Mouse (Mus musculus): Measurements from ENCODE around the gene Hoxc6. TPM values are rescaled to one million over a fixed set of nuclear protein-coding genes. Genes with fewer than 3 reads are reported as not detected.

The Hoxc6 gene
- polyA plus RNA-seq, 1 experiment from 2014 or later, result 0.09 TPM

DNA sequence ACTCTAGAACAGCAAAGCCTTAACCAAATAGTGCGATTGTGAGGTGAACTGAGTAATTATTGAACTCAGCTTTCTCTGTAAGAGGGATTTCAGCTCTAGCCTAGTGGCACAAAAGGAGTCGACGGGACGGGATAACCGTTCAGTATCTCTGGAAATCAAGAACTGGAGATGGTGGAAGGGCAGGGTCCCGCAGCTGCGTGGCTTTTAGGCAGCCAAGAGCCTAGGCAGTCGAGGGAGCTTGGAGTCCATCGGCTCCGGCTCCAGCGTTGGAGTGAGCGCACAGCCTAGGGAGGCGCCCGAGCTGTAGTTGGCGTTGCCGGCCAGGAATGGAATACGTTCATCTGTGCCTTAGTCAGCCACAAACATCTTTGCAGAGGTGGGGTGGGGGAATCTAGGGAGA lies 7.3 kb downstream of the Hoxc6 start:
- H3K27ac ChIP-seq (replicated peaks), result no peak overlapping the region
- WGBS (ENCODE audit: insufficient replicate concordance), result 5% methylated on average over 17 of the region's 17 CpGs
- ATAC-seq (ENCODE audit: insufficient read depth), result no peak

DNA sequence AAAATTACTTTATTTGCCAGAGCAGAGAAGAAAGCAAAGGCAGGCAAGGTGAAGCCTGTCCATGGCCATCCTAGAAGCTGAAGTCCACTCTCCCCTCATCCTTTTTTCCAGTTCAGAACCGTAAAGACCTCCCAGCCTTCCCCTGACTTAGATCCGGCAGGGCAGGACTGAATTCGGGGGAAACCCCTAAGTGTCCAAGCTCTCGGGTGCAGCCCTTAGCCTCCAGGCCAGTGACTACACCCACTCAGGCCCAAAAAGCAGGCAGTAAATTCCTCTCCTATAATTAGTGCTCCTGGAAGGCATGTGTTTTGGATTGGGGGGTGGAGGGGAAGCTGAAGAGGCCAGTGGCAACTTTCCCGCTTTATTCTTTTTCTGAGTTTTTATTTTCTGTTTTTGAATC lies 7.7 kb downstream of the Hoxc6 start:
- no peak overlapping the region for H3K4me3 ChIP-seq (replicated peaks)
- ATAC-seq (ENCODE audit: insufficient read depth), result no peak
- H3K27ac ChIP-seq (replicated peaks), result no peak overlapping the region
- no peak overlapping the region for H3K4me2 ChIP-seq
- WGBS (ENCODE audit: insufficient replicate concordance), result 14% methylated on average over 5 of the region's 5 CpGs
- H3K9me3 ChIP-seq (replicated peaks), result no peaks in the 10 kb centered on the region
- H3K36me3 ChIP-seq (replicated peaks), result no peaks in the 10 kb centered on the region
- H3K4me1 ChIP-seq (replicated peaks), result no peaks in the 10 kb centered on the region
- no peak overlapping the region for H3K9ac ChIP-seq
- H3K27me3 ChIP-seq, result peaks cover 100% of the 10 kb centered on the region

More for the DNA sequence above, 7.3 kb downstream of the Hoxc6 start:
- no peaks in the 10 kb centered on the region for H3K4me1 ChIP-seq (replicated peaks)
- no peaks in the 10 kb centered on the region for H3K9me3 ChIP-seq (replicated peaks)
- no peak overlapping the region for H3K4me3 ChIP-seq (replicated peaks)
- H3K36me3 ChIP-seq (replicated peaks), result no peaks in the 10 kb centered on the region
- no peak overlapping the region for H3K9ac ChIP-seq
- H3K27me3 ChIP-seq, result peaks cover 100% of the 10 kb centered on the region
- H3K4me2 ChIP-seq, result no peak overlapping the region

DNA sequence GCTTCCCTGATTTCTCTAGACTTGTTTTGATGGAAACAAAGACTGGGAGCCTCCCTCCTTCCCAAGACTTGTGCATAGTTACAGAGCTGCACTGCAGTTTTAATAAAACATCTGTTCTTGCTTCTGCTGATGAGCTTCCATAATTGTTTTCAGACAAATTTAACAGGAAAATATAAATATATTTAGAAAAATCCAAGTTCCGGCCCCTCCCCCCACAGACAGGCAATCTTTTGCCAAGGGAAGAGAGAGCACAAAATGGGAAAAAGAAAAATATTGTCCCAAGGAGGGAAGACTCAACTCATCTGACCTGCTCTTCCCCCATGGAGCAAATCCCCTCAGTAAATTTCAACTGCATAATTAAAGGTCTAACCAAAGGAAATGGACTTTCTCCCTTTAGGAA lies 8.3 kb downstream of the Hoxc6 start:
- no peak overlapping the region for H3K27ac ChIP-seq (replicated peaks)
- WGBS (ENCODE audit: insufficient replicate concordance), result 11% methylated on average over 1 of the region's 1 CpGs
- H3K9ac ChIP-seq, result no peak overlapping the region
- H3K4me1 ChIP-seq (replicated peaks), result no peaks in the 10 kb centered on the region
- H3K4me3 ChIP-seq (replicated peaks), result no peak overlapping the region
- no peak overlapping the region for H3K4me2 ChIP-seq
- H3K9me3 ChIP-seq (replicated peaks), result no peaks in the 10 kb centered on the region
- no peaks in the 10 kb centered on the region for H3K36me3 ChIP-seq (replicated peaks)
- ATAC-seq (ENCODE audit: insufficient read depth), result no peak
- H3K27me3 ChIP-seq, result peaks cover 100% of the 10 kb centered on the region

DNA sequence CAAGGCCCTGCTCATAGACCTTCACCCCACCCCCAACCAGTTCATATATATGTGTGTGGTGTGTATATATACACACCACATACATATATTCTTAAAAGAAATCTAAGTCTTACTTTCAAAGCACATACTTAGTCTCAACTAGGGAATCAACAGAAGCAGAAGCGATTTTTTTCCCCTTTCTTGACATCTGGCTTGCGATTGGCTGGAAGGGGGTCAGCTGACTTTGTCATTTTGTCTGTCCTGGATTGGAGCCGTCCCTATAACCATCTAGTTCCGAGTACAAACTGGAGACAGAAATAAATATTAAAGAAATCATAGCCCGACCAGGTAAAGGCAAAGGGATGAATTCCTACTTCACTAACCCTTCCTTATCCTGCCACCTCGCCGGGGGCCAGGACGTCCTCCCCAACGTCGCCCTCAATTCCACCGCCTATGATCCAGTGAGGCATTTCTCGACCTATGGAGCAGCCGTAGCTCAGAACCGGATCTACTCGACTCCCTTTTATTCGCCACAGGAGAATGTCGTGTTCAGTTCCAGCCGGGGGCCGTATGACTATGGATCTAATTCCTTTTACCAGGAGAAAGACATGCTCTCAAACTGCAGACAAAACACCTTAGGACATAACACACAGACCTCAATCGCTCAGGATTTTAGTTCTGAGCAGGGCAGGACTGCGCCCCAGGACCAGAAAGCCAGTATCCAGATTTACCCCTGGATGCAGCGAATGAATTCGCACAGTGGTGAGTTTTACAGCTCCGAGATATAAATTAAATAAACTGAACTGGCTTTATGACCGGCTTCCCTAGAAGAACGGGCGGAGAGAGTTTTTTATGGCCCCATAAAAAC lies 11.4 kb downstream of the Hoxc6 start:
- Histone ChIP-seq H3K27ac (replicated peaks) (no peak overlapping the region), H3K36me3 (replicated peaks) (no peaks in the 10 kb centered on the region), H3K4me3 (replicated peaks) (no peak overlapping the region), H3K4me2 (no peak overlapping the region), H3K9ac (no peak overlapping the region), H3K27me3 (peaks cover 100% of the 10 kb centered on the region), H3K9me3 (replicated peaks) (no peaks in the 10 kb centered on the region), H3K4me1 (replicated peaks) (no peaks in the 10 kb centered on the region)
- ATAC-seq (ENCODE audit: insufficient read depth), result no peak
- WGBS (ENCODE audit: insufficient replicate concordance), result 3% methylated on average over 27 of the region's 27 CpGs

DNA sequence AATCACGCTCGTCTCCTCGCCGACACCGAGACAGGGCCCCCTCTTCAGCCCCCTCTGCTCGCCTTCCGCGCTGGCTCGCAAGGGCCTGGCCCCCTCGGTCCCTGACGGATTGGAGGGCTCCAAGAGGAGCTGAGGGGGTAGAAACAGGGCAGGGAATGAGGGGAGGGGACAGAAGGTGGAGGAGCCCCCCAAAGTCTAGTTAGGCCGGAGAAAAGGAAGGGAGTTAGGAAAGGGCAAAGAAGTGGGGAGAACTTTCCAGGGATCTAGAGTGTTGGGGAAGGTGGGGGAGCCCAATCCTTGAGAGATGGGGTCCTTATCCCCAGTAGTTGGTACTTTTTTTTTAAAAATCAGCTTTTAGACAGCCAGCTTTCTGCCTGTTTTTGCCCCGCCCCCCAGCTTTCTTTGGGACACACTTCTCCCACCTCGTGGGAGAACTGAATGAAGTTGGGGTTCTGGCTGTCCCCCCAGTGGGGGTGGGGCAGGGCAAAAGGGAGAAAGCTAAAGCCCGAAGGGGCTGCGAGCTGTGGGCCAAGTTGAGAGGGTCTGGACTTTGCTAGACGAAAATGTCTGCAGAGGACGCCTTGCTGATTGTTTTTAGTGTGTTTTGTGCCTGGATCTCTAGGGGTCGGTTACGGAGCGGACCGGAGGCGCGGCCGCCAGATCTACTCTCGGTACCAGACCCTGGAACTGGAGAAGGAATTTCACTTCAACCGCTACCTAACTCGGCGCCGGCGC lies 12.2 kb downstream of the Hoxc6 start:
- no peak for ATAC-seq (ENCODE audit: insufficient read depth)
- peaks cover 100% of the 10 kb centered on the region for H3K27me3 ChIP-seq
- no peak overlapping the region for H3K9ac ChIP-seq
- no peaks in the 10 kb centered on the region for H3K4me1 ChIP-seq (replicated peaks)
- H3K4me3 ChIP-seq (replicated peaks), result no peak overlapping the region
- WGBS (ENCODE audit: insufficient replicate concordance), result 3% methylated on average over 31 of the region's 31 CpGs
- H3K36me3 ChIP-seq (replicated peaks), result no peaks in the 10 kb centered on the region
- no peak overlapping the region for H3K27ac ChIP-seq (replicated peaks)
- H3K4me2 ChIP-seq, result no peak overlapping the region
- no peaks in the 10 kb centered on the region for H3K9me3 ChIP-seq (replicated peaks)

DNA sequence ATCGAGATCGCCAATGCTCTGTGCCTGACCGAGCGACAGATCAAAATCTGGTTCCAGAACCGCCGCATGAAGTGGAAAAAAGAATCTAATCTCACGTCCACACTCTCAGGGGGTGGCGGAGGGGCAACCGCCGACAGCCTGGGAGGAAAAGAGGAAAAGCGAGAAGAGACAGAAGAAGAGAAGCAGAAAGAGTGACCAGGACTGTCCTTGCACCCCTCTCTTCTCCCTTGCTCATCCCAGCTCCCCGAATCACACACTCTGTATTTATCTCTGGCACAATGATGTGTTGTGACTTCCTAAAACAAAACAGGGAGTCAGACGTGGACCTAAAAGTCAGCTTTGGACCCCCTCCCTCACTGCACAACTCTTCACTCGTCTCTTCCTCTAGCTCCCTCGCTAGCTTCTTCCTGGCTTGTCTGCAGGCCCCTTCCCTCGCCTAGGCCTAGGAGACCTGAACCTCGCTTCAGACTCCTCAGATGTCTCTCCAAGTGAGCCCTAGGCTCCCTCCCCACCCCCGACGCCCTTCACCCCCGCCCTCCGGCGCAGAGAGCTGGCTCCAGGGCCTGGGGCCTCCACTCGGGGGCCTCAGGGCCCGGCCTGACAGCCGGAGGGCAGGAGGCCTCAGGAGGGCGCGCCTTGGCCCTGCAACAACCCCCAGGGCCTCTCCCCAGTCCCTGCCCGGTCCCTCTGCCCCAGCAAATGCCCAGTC lies 12.9 kb downstream of the Hoxc6 start:
- peaks cover 100% of the 10 kb centered on the region for H3K27me3 ChIP-seq
- no peak overlapping the region for H3K9ac ChIP-seq
- no peaks in the 10 kb centered on the region for H3K9me3 ChIP-seq (replicated peaks)
- no peaks in the 10 kb centered on the region for H3K4me1 ChIP-seq (replicated peaks)
- no peak overlapping the region for H3K4me3 ChIP-seq (replicated peaks)
- ATAC-seq (ENCODE audit: insufficient read depth), result no peak
- no peak overlapping the region for H3K27ac ChIP-seq (replicated peaks)
- H3K4me2 ChIP-seq, result no peak overlapping the region
- H3K36me3 ChIP-seq (replicated peaks), result no peaks in the 10 kb centered on the region
- WGBS (ENCODE audit: insufficient replicate concordance), result 4% methylated on average over 28 of the region's 28 CpGs

DNA sequence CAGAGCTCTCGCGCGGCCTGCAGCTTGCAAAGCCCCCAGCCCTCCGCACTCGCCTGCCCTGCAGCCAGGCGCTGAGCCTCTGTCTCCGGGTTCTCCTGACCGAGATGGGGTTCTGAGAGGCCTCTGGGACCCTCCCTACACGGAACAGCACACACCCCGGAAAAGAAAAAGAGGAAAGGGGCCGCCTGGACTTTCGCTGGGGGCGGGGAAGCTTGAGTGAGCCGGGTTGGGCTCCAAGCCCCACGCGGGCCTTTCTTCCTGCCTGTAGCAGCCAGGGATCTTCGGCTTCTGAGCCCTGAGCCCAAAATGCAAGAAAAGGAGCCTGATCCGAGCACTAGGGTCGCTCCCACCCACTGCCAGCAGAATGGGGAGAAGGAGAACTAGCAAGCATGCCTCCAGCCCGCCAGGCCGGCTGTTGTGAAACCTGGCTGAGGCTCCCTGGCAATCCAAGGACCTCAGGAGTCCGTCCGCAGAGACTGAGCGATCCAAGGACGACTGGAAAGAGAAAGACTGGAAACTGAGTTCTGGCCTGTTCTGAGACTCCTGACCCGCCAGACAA lies 13.9 kb downstream of the Hoxc6 start:
- H3K4me2 ChIP-seq, result no peak overlapping the region
- H3K4me3 ChIP-seq (replicated peaks), result no peak overlapping the region
- H3K9me3 ChIP-seq (replicated peaks), result no peaks in the 10 kb centered on the region
- H3K27ac ChIP-seq (replicated peaks), result no peak overlapping the region
- H3K36me3 ChIP-seq (replicated peaks), result no peaks in the 10 kb centered on the region
- no peak for ATAC-seq (ENCODE audit: insufficient read depth)
- H3K27me3 ChIP-seq, result peaks cover 100% of the 10 kb centered on the region
- H3K4me1 ChIP-seq (replicated peaks), result no peaks in the 10 kb centered on the region
- 6% methylated on average over 26 of the region's 26 CpGs for WGBS (ENCODE audit: insufficient replicate concordance)
- no peak overlapping the region for H3K9ac ChIP-seq

DNA sequence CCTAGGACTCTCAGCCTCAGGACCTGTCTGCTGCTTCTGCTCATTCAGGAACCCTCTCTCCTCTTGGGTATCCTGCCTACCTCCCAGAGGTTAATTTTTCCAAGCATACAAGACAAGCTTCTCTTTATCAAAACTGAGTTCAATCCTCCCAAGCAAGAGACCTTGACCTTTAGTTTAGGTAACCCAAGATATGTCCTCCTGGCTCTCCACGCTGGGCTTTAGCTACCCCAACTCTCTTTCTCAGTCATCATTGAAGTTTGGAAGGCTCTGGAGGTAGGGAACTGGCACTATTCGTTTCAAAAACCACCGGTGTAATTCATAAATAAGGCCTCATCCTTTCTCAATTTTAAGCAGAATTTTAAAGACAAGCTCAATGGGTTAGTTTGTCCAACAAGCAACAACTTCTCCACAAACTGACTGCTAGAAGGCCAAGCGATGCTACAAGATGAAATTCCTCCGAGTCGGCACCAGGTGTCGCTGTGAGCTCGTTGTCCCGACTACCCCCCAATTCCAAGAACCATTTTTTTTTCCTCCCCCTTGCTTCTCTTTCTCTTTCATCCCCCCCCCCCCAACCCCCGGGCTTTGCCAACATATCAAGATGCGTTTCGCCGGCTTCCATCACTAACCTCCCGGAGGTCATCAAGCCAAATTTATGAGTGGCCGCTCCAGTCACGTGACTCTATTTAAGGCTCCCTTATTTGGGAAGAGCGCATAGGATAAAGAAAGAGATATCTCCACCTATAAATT lies 15.4 kb downstream of the Hoxc6 start:
- peaks cover 100% of the 10 kb centered on the region for H3K27me3 ChIP-seq
- H3K4me1 ChIP-seq (replicated peaks), result no peaks in the 10 kb centered on the region
- no peak overlapping the region for H3K4me3 ChIP-seq (replicated peaks)
- no peak for ATAC-seq (ENCODE audit: insufficient read depth)
- no peaks in the 10 kb centered on the region for H3K36me3 ChIP-seq (replicated peaks)
- no peaks in the 10 kb centered on the region for H3K9me3 ChIP-seq (replicated peaks)
- WGBS (ENCODE audit: insufficient replicate concordance), result 6% methylated on average over 17 of the region's 17 CpGs
- no peak overlapping the region for H3K27ac ChIP-seq (replicated peaks)
- 0 out of 2 replicates have a peak overlapping the region, but pooled peaks have one; percentile 25 for H3K4me2 ChIP-seq
- H3K9ac ChIP-seq, result no peak overlapping the region

DNA sequence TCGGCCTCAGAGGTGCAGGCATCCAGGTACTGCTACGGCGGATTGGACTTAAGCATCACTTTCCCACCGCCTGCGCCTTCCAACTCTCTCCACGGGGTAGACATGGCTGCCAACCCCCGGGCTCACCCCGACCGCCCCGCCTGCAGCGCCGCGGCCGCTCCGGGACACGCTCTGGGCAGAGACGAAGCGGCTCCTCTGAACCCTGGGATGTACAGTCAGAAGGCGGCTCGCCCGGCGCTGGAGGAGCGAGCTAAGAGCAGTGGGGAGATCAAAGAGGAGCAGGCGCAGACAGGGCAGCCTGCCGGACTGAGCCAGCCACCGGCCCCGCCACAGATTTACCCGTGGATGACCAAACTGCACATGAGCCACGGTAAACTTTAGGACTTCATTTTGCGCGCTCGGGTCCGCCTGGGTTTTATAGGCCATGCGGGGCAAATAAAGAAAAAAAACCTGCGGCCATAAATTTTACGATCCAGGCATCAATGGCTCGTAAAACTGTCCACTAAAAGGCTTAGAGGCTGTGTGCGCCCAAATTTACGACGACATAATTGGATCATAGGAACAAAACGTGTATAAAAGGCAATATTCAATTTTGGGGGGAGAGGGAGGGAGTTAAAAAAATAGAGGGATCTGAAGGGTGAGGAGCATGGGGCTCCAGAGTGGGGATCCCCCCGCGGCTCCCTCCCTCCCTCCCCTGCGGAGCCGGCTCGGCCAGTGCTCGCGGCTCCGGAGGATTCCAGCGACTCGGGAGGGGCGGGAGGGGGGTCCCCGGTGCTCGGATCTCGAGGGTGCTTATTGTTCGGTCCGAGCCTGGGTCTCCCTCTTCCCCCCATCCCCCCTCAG lies 16.3 kb downstream of the Hoxc6 start:
- WGBS (ENCODE audit: insufficient replicate concordance), result 2% methylated on average over 43 of the region's 57 CpGs
- H3K4me1 ChIP-seq (replicated peaks), result no peaks in the 10 kb centered on the region
- no peaks in the 10 kb centered on the region for H3K36me3 ChIP-seq (replicated peaks)
- no peak overlapping the region for H3K27ac ChIP-seq (replicated peaks)
- H3K9me3 ChIP-seq (replicated peaks), result no peaks in the 10 kb centered on the region
- peaks cover 100% of the 10 kb centered on the region for H3K27me3 ChIP-seq
- H3K9ac ChIP-seq, result no peak overlapping the region
- no peak for ATAC-seq (ENCODE audit: insufficient read depth)
- peak overlapping the region; percentile 25; the same call in 1 of the 2 replicates for H3K4me2 ChIP-seq
- no peak overlapping the region for H3K4me3 ChIP-seq (replicated peaks)

DNA sequence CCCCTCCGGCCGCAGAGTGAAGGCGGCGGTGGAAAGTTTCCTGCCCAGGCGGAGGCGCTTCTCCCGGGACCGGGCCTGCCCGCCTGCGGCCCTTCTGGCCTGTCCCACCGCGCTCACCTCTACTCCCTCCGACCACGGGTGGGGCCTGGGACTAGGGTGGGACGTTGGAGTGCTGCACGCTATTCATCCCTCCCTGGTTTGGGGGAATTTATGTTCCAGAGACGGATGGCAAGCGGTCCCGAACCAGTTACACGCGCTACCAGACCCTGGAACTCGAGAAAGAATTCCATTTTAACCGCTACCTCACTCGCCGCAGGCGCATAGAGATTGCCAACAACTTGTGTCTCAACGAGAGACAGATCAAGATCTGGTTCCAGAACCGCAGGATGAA lies 16.9 kb downstream of the Hoxc6 start:
- ATAC-seq (ENCODE audit: insufficient read depth), result no peak
- Histone ChIP-seq H3K4me2 (no peak overlapping the region), H3K9me3 (replicated peaks) (no peaks in the 10 kb centered on the region)

More for the DNA sequence above, 16.9 kb downstream of the Hoxc6 start:
- Histone ChIP-seq H3K27me3 (peaks cover 100% of the 10 kb centered on the region), H3K4me3 (replicated peaks) (no peak overlapping the region), H3K4me1 (replicated peaks) (no peaks in the 10 kb centered on the region), H3K27ac (replicated peaks) (no peak overlapping the region), H3K36me3 (replicated peaks) (no peaks in the 10 kb centered on the region), H3K9ac (no peak overlapping the region)
- 1% methylated on average over 28 of the region's 28 CpGs for WGBS (ENCODE audit: insufficient replicate concordance)

Measured in liver, embryonic 15.5 days (tissue).